In the genomic region with DNA sequence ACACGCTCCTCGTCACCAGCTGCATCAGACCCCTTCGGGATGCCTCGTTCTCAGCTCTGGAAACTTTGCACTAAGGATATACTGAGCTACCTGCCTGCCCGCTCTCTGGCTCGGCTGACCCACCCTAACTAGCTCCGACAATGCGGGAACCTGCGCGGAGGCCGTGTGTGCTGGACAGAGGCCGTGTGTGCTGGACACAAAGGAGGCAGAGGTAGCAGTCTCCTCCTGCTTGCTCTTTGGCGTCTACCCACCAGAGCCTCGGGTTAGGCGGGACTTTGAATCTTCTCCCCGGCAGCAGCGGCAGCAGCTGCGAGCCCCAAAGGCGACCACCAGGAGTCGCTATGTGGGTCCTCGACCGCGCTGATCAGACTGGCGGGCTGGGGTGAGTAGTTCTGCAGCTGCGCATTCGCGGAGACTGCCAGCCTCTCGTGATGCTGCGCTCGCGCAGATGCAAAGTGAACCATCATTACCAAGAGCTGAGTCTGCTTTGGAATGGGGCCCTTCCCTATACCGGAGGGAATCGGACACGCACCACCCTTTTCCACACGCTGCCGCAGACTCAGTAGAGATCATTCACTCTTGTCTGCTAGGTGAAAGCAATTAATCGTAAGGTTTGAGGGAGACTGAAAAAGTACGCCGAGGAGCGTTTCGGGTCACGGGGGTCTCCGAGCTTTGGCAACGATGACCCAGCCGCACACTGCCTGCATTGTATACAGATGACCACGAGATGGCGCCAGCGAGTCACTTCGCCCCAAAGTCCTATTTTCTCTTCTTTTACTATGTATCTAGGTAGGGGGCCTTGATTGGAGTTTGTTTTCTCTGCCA, we compare ENCODE assay signal across 8 mouse cellular contexts. TPM values are rescaled to one million over a fixed set of nuclear protein-coding genes. Genes with fewer than 3 reads are reported as not detected.
A peak's percentile ranks its signal among the peaks of the same experiment; 100 is the strongest.
DNase-seq lines count a peak whose midpoint lies in the region; ATAC-seq lines count a peak whose summit lies in the region.

No protein-coding gene starts in this region.

- peak; percentile 80 for ATAC-seq in inflammation-experienced regulatory T-cells, adult 6 months
- peak; percentile 94 for ATAC-seq in megakaryocyte progenitor cell, adult 5-6 weeks (replicated peaks; ENCODE audit: poor library complexity)

- DNase-seq in adrenal gland, adult 18-20 months (ENCODE audit: low spot score in 2 of 2) = peak; percentile 86 to 88
- peak; percentile 94 for DNase-seq in embryo, embryonic 10.5 days (ENCODE audit: low spot score)
- DNase-seq in gastrocnemius, postnatal 14 days = peak; percentile 93
- DNase-seq in left cerebral cortex, postnatal 10 days (ENCODE audit: extremely low spot score in 1 of 2, low spot score in 2 of 2) = peak; percentile 93 to 95
- DNase-seq in right cerebral cortex, postnatal 14 days = peak; percentile 91
- peak; percentile 85 for DNase-seq in urinary bladder, postnatal 25 days (ENCODE audit: low spot score)

- intact Hi-C loops in gastrocnemius, postnatal 14 days (cut with DNase I; ENCODE audit: low total_unique reads) = no loop called here
- intact Hi-C loops in left cerebral cortex, postnatal 10 days (cut with DNase I) = no loop called here

RNA-seq across cellular contexts. Expression of gene Hist2h2bb, which starts 8.5 kb away (rescaled TPM):
- 10 to 100 TPM; 52.7 to 54.1 TPM for total RNA-seq in adrenal gland, adult 18-20 months (2021)
- 100 to 1,000 TPM; 160 to 175 TPM for total RNA-seq in gastrocnemius, postnatal 14 days (2021)
- polyA plus RNA-seq in inflammation-experienced regulatory T-cells, adult 6 months (2017; shearing (Covaris generic)) = 10 to 100 TPM in 2 of 3 experiments, 1 to 10 TPM in 1; 5.7 to 28.2 (median 20.9) TPM
- 100 to 1,000 TPM; 161 to 194 TPM for total RNA-seq in left cerebral cortex, postnatal 10 days (2021)
- 1,111 and 1,146 TPM in 2 replicates for total RNA-seq in megakaryocyte progenitor cell, adult 5-6 weeks (2015)
- 9,134 and 9,995 TPM in 2 replicates for total RNA-seq in megakaryocyte progenitor cell, adult 5-6 weeks (2017)

RNA-seq across cellular contexts. Expression of gene Hist2h3b, which starts 9.6 kb away (rescaled TPM):
- total RNA-seq in adrenal gland, adult 18-20 months (2021) = 10 to 100 TPM; 37.9 to 43.2 TPM
- total RNA-seq in gastrocnemius, postnatal 14 days (2021) = 100 to 1,000 TPM; 154 to 189 TPM
- polyA plus RNA-seq in inflammation-experienced regulatory T-cells, adult 6 months (2017; shearing (Covaris generic)) = 10 to 100 TPM in 1 of 3 experiments, 1 to 10 TPM in 2; 4.8 to 44.5 (median 9.0) TPM
- 100 to 1,000 TPM; 116 to 121 TPM for total RNA-seq in left cerebral cortex, postnatal 10 days (2021)
- 773 and 862 TPM in 2 replicates for total RNA-seq in megakaryocyte progenitor cell, adult 5-6 weeks (2015)
- 369 and 430 TPM in 2 replicates for total RNA-seq in megakaryocyte progenitor cell, adult 5-6 weeks (2017)

RNA-seq across cellular contexts. Expression of gene Hist2h4, which starts 14.9 kb away (rescaled TPM):
- total RNA-seq in adrenal gland, adult 18-20 months (2021) = 10 to 100 TPM; 21.2 to 22.1 TPM
- total RNA-seq in gastrocnemius, postnatal 14 days (2021) = 10 to 100 TPM; 20.5 to 21.2 TPM
- polyA plus RNA-seq in inflammation-experienced regulatory T-cells, adult 6 months (2017; shearing (Covaris generic)) = 1 to 10 TPM; 1.3 to 7.4 (median 5.9) TPM
- 10 to 100 TPM; 34.4 to 37.7 TPM for total RNA-seq in left cerebral cortex, postnatal 10 days (2021)
- total RNA-seq in megakaryocyte progenitor cell, adult 5-6 weeks (2015) = 111 and 118 TPM in 2 replicates
- 114 and 115 TPM in 2 replicates for total RNA-seq in megakaryocyte progenitor cell, adult 5-6 weeks (2017)

RNA-seq across cellular contexts. Expression of gene Fcgr1, which starts 15.8 kb away (rescaled TPM):
- total RNA-seq in adrenal gland, adult 18-20 months (2021) = 1 to 10 TPM; 2.0 to 3.3 TPM
- total RNA-seq in gastrocnemius, postnatal 14 days (2021) = under 1 TPM; 0.33 to 0.45 TPM
- polyA plus RNA-seq in inflammation-experienced regulatory T-cells, adult 6 months (2017; shearing (Covaris generic)) = under 1 TPM in 1 of 3 experiments, not detected in 2; 0.43 TPM
- 1 to 10 TPM; 1.9 to 3.4 TPM for total RNA-seq in left cerebral cortex, postnatal 10 days (2021)
- total RNA-seq in megakaryocyte progenitor cell, adult 5-6 weeks (2015) = 0.37 and 1.2 TPM in 2 replicates
- 0.14 and 0.21 TPM in 2 replicates for total RNA-seq in megakaryocyte progenitor cell, adult 5-6 weeks (2017)

RNA-seq across cellular contexts. Expression of gene Hist2h3c1, which starts 31.5 kb away (rescaled TPM):
- total RNA-seq in adrenal gland, adult 18-20 months (2021) = not detected
- total RNA-seq in gastrocnemius, postnatal 14 days (2021) = not detected
- not detected for polyA plus RNA-seq in inflammation-experienced regulatory T-cells, adult 6 months (2017; shearing (Covaris generic))
- not detected for total RNA-seq in left cerebral cortex, postnatal 10 days (2021)
- total RNA-seq in megakaryocyte progenitor cell, adult 5-6 weeks (2015) = 17.3 and 17.9 TPM in 2 replicates
- total RNA-seq in megakaryocyte progenitor cell, adult 5-6 weeks (2017) = 2.8 TPM in 1 of 2 replicates, not detected in the other

Comparison
In these comparisons a context has a peak if more than half of its experiments do, and no peak if none do; other contexts are left out.
1. Peak in every context shown above with its lines: DNase-seq and ATAC-seq.
2. RNA of gene Hist2h2bb, which starts 8.5 kb away (total RNA-seq): 1,111 to 9,995 TPM in megakaryocyte progenitor cell, adult 5-6 weeks; 161 to 194 TPM in left cerebral cortex, postnatal 10 days, 160 to 175 TPM in gastrocnemius, postnatal 14 days and 52.7 to 54.1 TPM in adrenal gland, adult 18-20 months; every median in the first group is over 4 times any median in the second.